Mouse (Mus musculus) testis, adult 2 months (tissue): ENCODE measurements at regions not wholly inside any gene's neighbourhood (a gene's known extent, or its start where the extent isn't known, plus 50 kb on each side); places are given as distances from the start of the nearest gene placed in this dataset.

Source experiments
- H3K27ac ChIP-seq: fragments of 200-500 bp; 2 replicates; pipeline ENCODE4 v1.5.1; 2012; ENCODE audit warnings: low read depth, low read length; ENCODE audit not compliant: control insufficient read depth, insufficient read depth
- H3K27me3 ChIP-seq: fragments of 200-500 bp; 2 replicates; pipeline ENCODE4 v1.6.1; 2012; ENCODE audit warnings: mild to moderate bottlenecking, low read length, moderate library complexity; ENCODE audit not compliant: control insufficient read depth, insufficient read depth
- H3K36me3 ChIP-seq: fragments of 200-500 bp; 2 replicates; pipeline ENCODE4 v1.6.1; 2012; ENCODE audit warnings: mild to moderate bottlenecking, low read length; ENCODE audit not compliant: control insufficient read depth, insufficient read depth
- H3K4me1 ChIP-seq: fragments of 200-500 bp; 2 replicates; pipeline ENCODE4 v1.6.1; 2012; ENCODE audit warnings: low read length; ENCODE audit not compliant: control insufficient read depth, insufficient read depth
- H3K4me3 ChIP-seq: fragments of 200-500 bp; 2 replicates; pipeline ENCODE4 v1.5.1; 2012; ENCODE audit warnings: low read depth, mild to moderate bottlenecking, low read length, moderate library complexity, mixed read lengths; ENCODE audit not compliant: control insufficient read depth
- CTCF ChIP-seq: fragments of 200-500 bp; IDR thresholded peaks from 2 replicates; pipeline ENCODE4 v1.5.1; 2012; ENCODE audit warnings: low read depth, mild to moderate bottlenecking, inconsistent platforms, low read length, moderate library complexity; ENCODE audit not compliant: control insufficient read depth, insufficient read depth, insufficient replicate concordance
- POLR2A ChIP-seq: fragments of 200-500 bp; IDR thresholded peaks from 2 replicates; pipeline ENCODE4 v1.6.1; 2012; ENCODE audit warnings: low read depth, mild to moderate bottlenecking, inconsistent platforms, low read length, moderate library complexity; ENCODE audit not compliant: control insufficient read depth

DNA sequence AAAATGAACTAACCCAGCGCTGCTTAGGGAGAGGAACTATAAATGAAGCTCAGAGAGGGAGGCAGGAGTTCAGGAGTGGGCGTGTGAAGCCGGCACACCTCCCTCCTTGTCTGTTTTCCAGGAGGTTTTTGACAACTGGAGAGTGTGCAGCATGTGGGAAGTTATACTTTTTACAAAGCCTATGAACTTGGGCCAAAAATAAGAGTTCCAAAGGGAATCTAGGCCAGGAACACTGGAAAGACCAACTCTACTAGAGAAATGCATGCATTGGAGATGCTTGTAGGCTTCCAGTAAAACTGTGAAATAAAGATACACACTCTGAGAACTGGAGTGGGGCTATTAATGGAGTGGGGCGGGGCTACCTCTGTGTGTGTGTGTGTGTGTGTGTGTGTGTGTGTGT is 411.3 kb upstream of the Atp11b start:
- peaks cover 7% of the 10 kb centered on the region for H3K4me1 ChIP-seq
- H3K27me3 ChIP-seq = no peaks in the 10 kb centered on the region
- H3K4me3 ChIP-seq = no peak overlapping the region
- no peak overlapping the region for H3K27ac ChIP-seq
- TF ChIP-seq POLR2A = no peak
- no peak for TF ChIP-seq CTCF
- H3K36me3 ChIP-seq = no peaks in the 10 kb centered on the region

DNA sequence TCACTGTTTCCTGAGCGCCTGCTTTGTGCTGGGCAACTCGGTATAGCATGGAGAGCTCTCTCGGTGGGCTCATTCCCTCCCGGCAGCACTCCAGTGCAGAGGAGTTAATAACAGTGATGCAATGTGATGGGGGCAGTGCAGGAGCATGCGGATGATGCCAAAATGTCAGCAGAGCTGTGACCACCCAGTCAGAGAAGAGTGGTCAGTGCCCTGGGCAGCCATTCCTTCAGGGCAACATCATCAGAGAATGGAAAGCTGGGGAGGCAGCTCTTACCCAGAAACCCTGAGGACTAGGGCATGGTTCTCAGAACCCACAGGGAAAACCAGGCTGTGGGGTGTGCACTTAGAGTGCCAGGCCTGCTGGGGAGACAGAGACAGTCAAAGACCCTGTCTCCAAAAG is 410.0 kb upstream of the Atp11b start:
- Histone ChIP-seq H3K4me1 (peaks cover 7% of the 10 kb centered on the region), H3K27me3 (no peaks in the 10 kb centered on the region)

DNA sequence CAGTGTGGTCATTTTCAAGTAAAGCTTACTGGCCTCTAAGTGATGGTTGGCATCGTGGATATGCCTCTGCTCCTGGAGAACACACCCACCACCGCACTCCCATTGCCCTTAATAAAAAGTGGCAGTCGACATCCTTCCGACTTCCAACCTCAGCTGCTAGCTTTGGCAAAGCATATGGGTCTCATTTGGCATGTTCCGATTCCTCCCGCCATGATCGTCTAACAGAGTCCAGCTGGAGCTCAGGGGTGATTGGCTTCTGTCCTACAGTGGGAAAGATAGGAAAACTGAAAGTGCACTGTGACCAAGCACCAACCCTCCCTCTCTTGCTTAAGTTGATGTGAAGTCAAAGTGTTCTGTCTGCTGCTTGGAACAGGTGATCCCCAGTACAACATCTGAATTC is 404.8 kb upstream of the Atp11b start:
- no peaks in the 10 kb centered on the region for H3K4me1 ChIP-seq
- H3K4me3 ChIP-seq = no peak overlapping the region
- no peaks in the 10 kb centered on the region for H3K36me3 ChIP-seq
- no peaks in the 10 kb centered on the region for H3K27me3 ChIP-seq
- no peak overlapping the region for H3K27ac ChIP-seq
- TF ChIP-seq CTCF (no peak), POLR2A (no peak)

More for the DNA sequence above, 410.0 kb upstream of the Atp11b start:
- no peak for TF ChIP-seq CTCF
- Histone ChIP-seq H3K27ac (no peak overlapping the region), H3K4me3 (no peak overlapping the region), H3K36me3 (no peaks in the 10 kb centered on the region)

DNA sequence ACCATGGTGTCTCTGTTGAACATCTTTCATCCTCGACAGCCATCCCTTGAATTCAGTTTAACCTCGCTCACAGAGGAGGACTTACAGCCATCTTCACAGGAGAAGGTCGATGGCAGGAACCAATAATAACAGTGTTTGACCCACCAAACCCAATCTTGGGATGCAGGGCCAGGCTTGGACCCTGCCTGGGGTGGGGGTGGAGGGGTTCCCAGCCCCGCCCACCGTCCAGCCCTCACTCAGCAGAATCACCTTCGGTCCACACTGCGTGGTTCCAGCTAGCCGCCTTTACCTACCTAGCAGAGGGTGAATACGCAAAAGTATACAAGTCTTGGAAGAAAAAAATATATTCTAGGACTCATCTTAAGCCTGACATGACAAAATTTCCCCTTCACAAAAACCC is 400.5 kb upstream of the Atp11b start:
- no peak for TF ChIP-seq CTCF
- TF ChIP-seq POLR2A = no peak
- Histone ChIP-seq H3K27me3 (no peaks in the 10 kb centered on the region), H3K27ac (no peak overlapping the region), H3K36me3 (no peaks in the 10 kb centered on the region), H3K4me1 (no peaks in the 10 kb centered on the region), H3K4me3 (no peak overlapping the region)

DNA sequence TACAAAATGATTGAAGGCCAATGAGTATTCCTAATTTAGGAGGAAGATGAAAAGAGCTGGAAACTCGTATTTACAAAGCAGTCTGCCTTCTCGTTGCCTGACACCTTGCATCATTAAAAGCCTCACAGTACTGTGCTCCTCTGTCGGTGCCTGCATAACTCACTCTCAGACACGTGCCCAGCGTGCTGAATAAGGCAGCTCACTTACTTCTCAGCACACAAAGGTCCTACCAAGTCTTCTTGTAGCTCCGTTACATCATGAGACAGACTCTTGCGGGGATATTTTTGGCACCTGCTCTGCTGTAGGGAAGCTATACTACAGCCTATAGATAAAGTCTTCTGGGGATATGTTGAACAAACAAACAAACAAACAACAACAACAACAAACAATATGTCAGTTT is 400.0 kb upstream of the Atp11b start:
- H3K4me1 ChIP-seq = no peaks in the 10 kb centered on the region

DNA sequence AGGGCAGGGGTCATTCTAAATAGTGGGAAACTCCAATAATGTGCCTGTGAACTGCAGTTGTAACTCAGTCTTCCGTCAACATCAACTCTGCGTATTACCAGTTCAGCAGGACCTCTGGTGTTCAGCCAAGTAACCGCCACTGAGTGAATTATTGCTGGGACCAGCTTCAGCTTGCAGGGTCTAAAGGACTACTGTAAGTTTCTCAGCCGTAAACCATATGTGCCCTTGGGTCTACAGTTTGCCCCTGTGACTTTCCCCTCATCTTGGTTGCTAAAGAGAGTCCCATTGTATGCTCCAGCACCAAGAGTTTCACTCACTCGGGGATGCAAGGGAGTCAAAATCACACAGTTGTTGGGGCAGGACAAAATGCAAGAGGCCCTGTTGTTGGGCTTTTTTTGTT is 399.6 kb upstream of the Atp11b start:
- no peak overlapping the region for H3K4me3 ChIP-seq

More for the DNA sequence above, 400.0 kb upstream of the Atp11b start:
- no peak overlapping the region for H3K4me3 ChIP-seq
- no peaks in the 10 kb centered on the region for H3K36me3 ChIP-seq
- TF ChIP-seq POLR2A = no peak
- no peak for TF ChIP-seq CTCF
- no peak overlapping the region for H3K27ac ChIP-seq
- H3K27me3 ChIP-seq = no peaks in the 10 kb centered on the region

DNA sequence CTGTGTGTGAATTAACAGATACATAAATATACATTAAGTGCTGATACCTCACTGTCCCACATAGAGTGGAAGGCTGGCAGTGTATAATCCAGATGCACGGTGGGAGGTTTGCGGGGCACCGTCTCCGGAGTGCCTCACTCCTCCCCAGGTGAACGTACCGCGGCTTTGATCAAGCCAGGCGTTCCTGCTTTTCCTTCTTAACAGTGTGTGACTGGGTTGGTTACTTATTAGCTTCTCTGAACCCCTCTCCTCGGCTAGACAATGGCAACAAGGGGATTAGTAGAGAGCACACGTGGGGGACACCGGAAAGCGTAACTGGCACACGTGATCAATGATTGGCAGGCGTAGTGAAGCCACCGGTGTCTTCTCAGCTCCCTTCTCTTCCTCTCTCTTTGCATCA is 396.8 kb upstream of the Atp11b start:
- Histone ChIP-seq H3K27me3 (no peaks in the 10 kb centered on the region), H3K4me3 (no peak overlapping the region), H3K4me1 (no peaks in the 10 kb centered on the region), H3K36me3 (no peaks in the 10 kb centered on the region), H3K27ac (no peak overlapping the region)
- TF ChIP-seq CTCF (no peak), POLR2A (no peak)

More for the DNA sequence above, 399.6 kb upstream of the Atp11b start:
- Histone ChIP-seq H3K27me3 (no peaks in the 10 kb centered on the region), H3K4me1 (no peaks in the 10 kb centered on the region), H3K36me3 (no peaks in the 10 kb centered on the region), H3K27ac (no peak overlapping the region)
- no peak for TF ChIP-seq CTCF
- TF ChIP-seq POLR2A = no peak

DNA sequence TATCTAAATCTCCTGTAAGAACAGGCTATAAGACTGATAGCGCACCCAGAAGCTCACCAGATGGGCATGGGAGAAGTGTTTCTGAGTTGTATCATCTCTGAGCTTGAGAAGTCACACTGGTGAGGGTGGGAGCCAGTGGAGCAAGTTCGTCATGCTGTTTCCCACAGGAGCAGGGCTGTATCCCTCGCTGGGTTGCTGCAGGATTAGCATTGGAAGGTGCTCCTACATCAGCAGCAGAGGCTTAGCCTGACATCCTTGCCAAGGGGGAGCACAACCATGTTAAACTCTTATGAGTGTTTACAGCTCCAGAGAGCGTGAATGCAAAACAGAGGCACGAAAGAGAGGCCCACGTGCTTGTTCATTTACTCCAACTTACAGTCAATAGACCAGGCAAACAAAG is 395.4 kb upstream of the Atp11b start:
- Histone ChIP-seq H3K27ac (no peak overlapping the region), H3K27me3 (no peaks in the 10 kb centered on the region), H3K4me1 (no peaks in the 10 kb centered on the region), H3K36me3 (no peaks in the 10 kb centered on the region), H3K4me3 (no peak overlapping the region)
- TF ChIP-seq POLR2A = no peak
